In the genomic region with DNA sequence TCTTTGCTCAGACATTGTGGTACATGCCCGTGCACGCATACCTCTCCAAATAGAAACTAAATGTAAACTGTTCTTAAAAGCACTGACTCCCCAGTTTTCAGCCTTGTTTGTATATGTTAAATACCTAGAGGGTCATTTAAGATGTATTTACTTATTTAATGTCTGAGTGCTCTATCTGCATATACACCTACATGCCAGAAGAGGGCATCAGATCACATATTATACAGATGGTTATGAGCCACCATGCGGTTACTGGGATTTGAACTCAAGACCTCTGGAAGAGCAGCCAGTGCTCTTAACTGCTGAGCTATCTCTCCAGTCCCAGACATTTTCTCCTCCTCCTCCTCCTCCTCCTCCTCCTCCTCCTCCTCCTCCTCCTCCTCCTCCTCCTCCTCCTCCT, we compare ENCODE assay signal across 12 mouse cellular contexts. TPM values are rescaled to one million over a fixed set of nuclear protein-coding genes. Genes with fewer than 3 reads are reported as not detected.
DNase-seq lines count a peak whose midpoint lies in the region; TF ChIP-seq lines count a peak whose summit lies in the region.
"Had no signal": no experiment of that assay in that cellular context is flagged by ENCODE, and none has a peak within 500 bp of the region (broad histone marks: within the 10 kb centered on the region; RNA-seq: fewer than 3 reads in every experiment).

No protein-coding gene starts in this region.

- no peak overlapping the region for H3K4me3 ChIP-seq in layer of hippocampus, adult 2 months
- H3K4me3 ChIP-seq: heart, embryonic 10.5 days; neural tube, embryonic 13.5 days had no signal

- TF ChIP-seq CTCF in layer of hippocampus, adult 2 months (conservative IDR thresholded peaks at IDR 0.05): peak; percentile 76

- no peak overlapping the region for H3K27ac ChIP-seq in layer of hippocampus, adult 2 months
- H3K27ac ChIP-seq: heart, embryonic 10.5 days; hindbrain, embryonic 14.5 days; neural tube, embryonic 13.5 days had no signal

- no peak for DNase-seq in layer of hippocampus, adult 2 months (ENCODE audit: low spot score in 2 of 2)
- DNase-seq in layer of hippocampus, adult 18-20 months (ENCODE audit: low spot score in 2 of 2): no peak
- peak; percentile 40 for DNase-seq in 3T3-L1 (ENCODE audit: low read depth, low spot score)
- peak; percentile 29 for DNase-seq in CD4-positive helper T cell, adult 2 months (ENCODE audit: low read depth, low spot score)
- DNase-seq in embryo, embryonic 10.5 days (ENCODE audit: low spot score): peak; percentile 47
- DNase-seq in layer of hippocampus, postnatal 25 days (ENCODE audit: extremely low spot score in 1 of 2, low spot score in 1 of 2): no peak
- DNase-seq in adrenal gland, postnatal 25 days: no peak
- DNase-seq: cerebellum, adult 9-11 months; left cerebral cortex, postnatal 4 days had no signal

RNA-seq across cellular contexts. Expression of gene Gm10031, which starts 14.6 kb away (rescaled TPM):
- total RNA-seq in layer of hippocampus, adult 2 months (2021): 10 to 100 TPM; 40.4 to 44.5 TPM
- 10 to 100 TPM; 41.8 to 42.1 TPM for total RNA-seq in layer of hippocampus, adult 18-20 months (2021)
- total RNA-seq in layer of hippocampus, postnatal 25 days (2021): 10 to 100 TPM; 45.3 to 48.8 TPM
- total RNA-seq in adrenal gland, postnatal 25 days (2021): 36.1 and 38.0 TPM in 2 replicates

RNA-seq across cellular contexts. Expression of gene Abl2, which starts 20.2 kb away (rescaled TPM):
- 10 to 100 TPM; 87.4 to 88.2 TPM for total RNA-seq in layer of hippocampus, adult 2 months (2021)
- 10 to 100 TPM; 83.1 to 89.9 TPM for total RNA-seq in layer of hippocampus, adult 18-20 months (2021)
- total RNA-seq in layer of hippocampus, postnatal 25 days (2021): 10 to 100 TPM; 78.2 to 83.8 TPM
- total RNA-seq in adrenal gland, postnatal 25 days (2021): 22.3 and 24.1 TPM in 2 replicates

Comparison
In these comparisons a context has a peak if more than half of its experiments do, and no peak if none do; other contexts are left out.
1. DNase-seq: peak in 3T3-L1 (single experiment), CD4-positive helper T cell, adult 2 months (single experiment) and embryo, embryonic 10.5 days (single experiment); none in layer of hippocampus, adult 2 months (0 of 2), layer of hippocampus, adult 18-20 months (0 of 2), layer of hippocampus, postnatal 25 days (0 of 2) and adrenal gland, postnatal 25 days (single experiment).